Mouse (Mus musculus): ENCODE results near the gene Acbd7. TPM values are rescaled to one million over a fixed set of nuclear protein-coding genes. Genes with fewer than 3 reads are reported as not detected.

Gene Acbd7
- polyA plus RNA-seq, 2 experiments = 0.34 to 1.0 TPM

DNA sequence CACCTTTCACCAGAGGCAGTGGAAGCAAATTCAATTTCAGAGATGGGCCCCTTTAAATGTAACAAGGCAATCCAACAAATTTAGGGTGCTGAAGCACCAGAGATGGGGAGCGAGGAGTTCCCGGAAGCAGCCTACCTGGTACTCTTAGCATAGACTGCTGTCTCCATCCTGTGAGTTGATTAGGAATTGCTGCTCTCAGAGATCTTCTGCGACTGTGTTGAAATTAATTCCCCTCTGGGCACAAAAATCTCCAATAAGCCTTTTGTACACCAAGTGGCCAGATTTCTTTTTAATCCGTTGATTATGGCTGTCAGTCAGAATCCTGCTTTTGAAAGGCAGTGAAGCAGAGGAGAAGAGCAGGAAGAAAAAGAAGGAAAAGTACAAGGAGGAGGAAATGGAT, 29.2 kb downstream of the Acbd7 start:
- Histone ChIP-seq H3K9me3 (ENCODE audit: control insufficient read depth, low read length) (no peaks in the 10 kb centered on the region), H3K4me1 (ENCODE audit: control insufficient read depth, insufficient read depth, low read length) (no peaks in the 10 kb centered on the region), H3K4me2 (replicated peaks; ENCODE audit: low read depth, low read length, severe bottlenecking) (no peak overlapping the region), H3K4me3 (replicated peaks; ENCODE audit: low read length) (no peak overlapping the region), H3K9ac (ENCODE audit: low read depth, low read length, severe bottlenecking) (no peak overlapping the region), H3K36me3 (ENCODE audit: control insufficient read depth, insufficient read depth, low read length) (no peaks in the 10 kb centered on the region), H3K27me3 (ENCODE audit: control insufficient read depth, insufficient read depth, low read length) (no peaks in the 10 kb centered on the region), H3K27ac (replicated peaks; ENCODE audit: low read depth, low read length) (no peak overlapping the region)
- TF ChIP-seq POLR2A (IDR thresholded peaks at IDR 0.05; ENCODE audit: borderline replicate concordance, extremely low read depth, insufficient read depth, insufficient read length) = no peak
- DNase-seq (ENCODE audit: low spot score) = no peak
- no peak for ATAC-seq (ENCODE audit: low FRiP score, low read depth)
- WGBS = 59% methylated on average over 4 of the region's 4 CpGs

DNA sequence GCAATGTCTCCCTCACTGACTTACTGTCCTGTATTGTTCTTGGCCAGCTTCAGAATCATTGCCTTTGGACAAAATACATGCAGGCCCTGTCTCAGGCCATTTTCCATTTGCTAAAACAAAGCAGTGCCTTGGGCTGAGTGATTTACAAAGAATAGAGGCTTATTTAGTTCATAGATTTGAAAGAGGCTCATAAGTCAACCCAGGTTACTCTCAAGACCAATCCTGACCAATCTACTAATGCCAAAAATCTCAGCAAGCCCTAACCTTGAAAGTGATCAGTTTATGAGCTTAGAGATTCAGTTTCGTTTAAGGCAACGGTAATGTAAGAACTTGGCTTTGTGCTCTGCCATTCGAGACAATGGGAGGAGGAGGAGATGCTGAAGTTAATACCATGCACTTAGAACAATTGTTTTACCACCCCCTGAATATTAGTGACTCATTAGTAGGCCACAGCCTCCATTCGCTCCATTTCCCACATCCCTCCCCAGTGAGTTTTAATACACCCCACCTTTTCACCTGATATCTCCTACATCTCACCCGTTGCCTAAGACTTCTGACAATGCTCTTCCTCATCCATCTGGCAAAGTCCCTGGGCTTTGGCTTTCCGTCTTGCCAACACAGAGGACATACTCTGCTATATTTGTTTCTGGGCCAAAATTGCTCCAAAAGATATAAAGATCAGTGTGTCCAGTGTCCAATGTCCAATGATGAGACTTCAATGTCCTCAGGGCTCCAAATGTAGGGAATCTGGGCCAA, 51.3 kb downstream of the Acbd7 start:
- Histone ChIP-seq H3K9ac (ENCODE audit: low read depth, low read length, severe bottlenecking) (no peak overlapping the region), H3K27me3 (ENCODE audit: control insufficient read depth, insufficient read depth, low read length) (no peaks in the 10 kb centered on the region), H3K9me3 (ENCODE audit: control insufficient read depth, low read length) (no peaks in the 10 kb centered on the region), H3K36me3 (ENCODE audit: control insufficient read depth, insufficient read depth, low read length) (no peaks in the 10 kb centered on the region), H3K4me2 (replicated peaks; ENCODE audit: low read depth, low read length, severe bottlenecking) (no peak overlapping the region), H3K4me1 (ENCODE audit: control insufficient read depth, insufficient read depth, low read length) (no peaks in the 10 kb centered on the region), H3K27ac (replicated peaks; ENCODE audit: low read depth, low read length) (no peak overlapping the region), H3K4me3 (replicated peaks; ENCODE audit: low read length) (no peak overlapping the region)
- no peak for ATAC-seq (ENCODE audit: low FRiP score, low read depth)
- TF ChIP-seq POLR2A (IDR thresholded peaks at IDR 0.05; ENCODE audit: borderline replicate concordance, extremely low read depth, insufficient read depth, insufficient read length) = no peak
- WGBS = 83% methylated on average over 6 of the region's 6 CpGs
- no peak for DNase-seq (ENCODE audit: low spot score)

Other genes starting within 250 kb of the Acbd7 start
- 32.7 and 33.7 TPM in 2 replicates for gene Fam171a1, start 221.9 kb upstream of the Acbd7 start, polyA plus RNA-seq (2012; rRNA removed)
- gene Fam171a1, start 221.9 kb upstream of the Acbd7 start, polyA plus RNA-seq (2014; fragmentation: Nextera tagmentation; extraction: Ambion mirVana) = 31.7 and 38.1 TPM in 2 replicates
- 14.3 and 15.4 TPM in 2 replicates for gene Nmt2, start 52.0 kb upstream of the Acbd7 start, polyA plus RNA-seq (2012; rRNA removed)
- gene Nmt2, start 52.0 kb upstream of the Acbd7 start, polyA plus RNA-seq (2014; fragmentation: Nextera tagmentation; extraction: Ambion mirVana) = 33.7 and 37.5 TPM in 2 replicates
- 11.6 and 19.2 TPM in 2 replicates for gene Rpp38, start 3.5 kb upstream of the Acbd7 start, polyA plus RNA-seq (2012; rRNA removed)
- gene Rpp38, start 3.5 kb upstream of the Acbd7 start, polyA plus RNA-seq (2014; fragmentation: Nextera tagmentation; extraction: Ambion mirVana) = 23.4 and 24.9 TPM in 2 replicates
- 0.10 and 0.15 TPM in 2 replicates for gene Olah, start 61.0 kb downstream of the Acbd7 start, polyA plus RNA-seq (2012; rRNA removed)
- 0.12 TPM in 1 of 2 replicates, not detected in the other for gene Olah, start 61.0 kb downstream of the Acbd7 start, polyA plus RNA-seq (2014; fragmentation: Nextera tagmentation; extraction: Ambion mirVana)
- gene Meig1, start 86.5 kb downstream of the Acbd7 start, polyA plus RNA-seq (2012; rRNA removed) = 0.20 TPM in 1 of 2 replicates, not detected in the other
- gene Meig1, start 86.5 kb downstream of the Acbd7 start, polyA plus RNA-seq (2014; fragmentation: Nextera tagmentation; extraction: Ambion mirVana) = not detected in 2 replicates
- 9.0 and 10.5 TPM in 2 replicates for gene Dclre1c, start 88.0 kb downstream of the Acbd7 start, polyA plus RNA-seq (2012; rRNA removed)
- gene Dclre1c, start 88.0 kb downstream of the Acbd7 start, polyA plus RNA-seq (2014; fragmentation: Nextera tagmentation; extraction: Ambion mirVana) = 7.0 and 7.3 TPM in 2 replicates
- gene Suv39h2, start 138.9 kb downstream of the Acbd7 start, polyA plus RNA-seq (2012; rRNA removed) = 7.5 and 9.2 TPM in 2 replicates
- 15.4 and 17.6 TPM in 2 replicates for gene Suv39h2, start 138.9 kb downstream of the Acbd7 start, polyA plus RNA-seq (2014; fragmentation: Nextera tagmentation; extraction: Ambion mirVana)
- 4.2 and 4.4 TPM in 2 replicates for gene Gm45902, start 176.6 kb downstream of the Acbd7 start, polyA plus RNA-seq (2012; rRNA removed)
- 3.8 and 4.7 TPM in 2 replicates for gene Gm45902, start 176.6 kb downstream of the Acbd7 start, polyA plus RNA-seq (2014; fragmentation: Nextera tagmentation; extraction: Ambion mirVana)
- gene Hspa14, start 176.6 kb downstream of the Acbd7 start, polyA plus RNA-seq (2012; rRNA removed) = 74.3 and 82.6 TPM in 2 replicates
- 88.2 and 98.5 TPM in 2 replicates for gene Hspa14, start 176.6 kb downstream of the Acbd7 start, polyA plus RNA-seq (2014; fragmentation: Nextera tagmentation; extraction: Ambion mirVana)
- 0.34 and 0.73 TPM in 2 replicates for gene Cdnf, start 176.9 kb downstream of the Acbd7 start, polyA plus RNA-seq (2012; rRNA removed)
- gene Cdnf, start 176.9 kb downstream of the Acbd7 start, polyA plus RNA-seq (2014; fragmentation: Nextera tagmentation; extraction: Ambion mirVana) = 0.08 and 0.32 TPM in 2 replicates
- 25.7 and 26.1 TPM in 2 replicates for gene Fam107b, start 234.3 kb downstream of the Acbd7 start, polyA plus RNA-seq (2012; rRNA removed)
- gene Fam107b, start 234.3 kb downstream of the Acbd7 start, polyA plus RNA-seq (2014; fragmentation: Nextera tagmentation; extraction: Ambion mirVana) = 43.6 and 49.1 TPM in 2 replicates

Data from limb, embryonic 14.5 days (tissue).